Mouse (Mus musculus): Measurements from ENCODE around the gene Rnasel. TPM values are rescaled to one million over a fixed set of nuclear protein-coding genes. Genes with fewer than 3 reads are reported as not detected.

The Rnasel gene
- polyA plus RNA-seq, 1 experiment from 2014 or later: 16.2 TPM

GRCm38 (mm10) chr1:153775174-153775573 lies 25.9 kb downstream of the Rnasel start:
- H3K9me3 ChIP-seq: no peaks in the 10 kb centered on the region
- no peak overlapping the region for H3K9ac ChIP-seq
- no peak overlapping the region for H3K4me2 ChIP-seq
- H3K4me1 ChIP-seq: 0 out of 2 replicates have a peak, but pooled peaks cover 4% of the 10 kb centered on the region
- H3K27ac ChIP-seq: no peak overlapping the region
- no peak for ATAC-seq (ENCODE audit: insufficient number of reproducible peaks, insufficient read depth, low FRiP score, low TSS enrichment, low read depth)
- 57% methylated on average over 6 of the region's 6 CpGs for WGBS
- no peak overlapping the region for H3K4me3 ChIP-seq
- no peaks in the 10 kb centered on the region for H3K36me3 ChIP-seq
- no peaks in the 10 kb centered on the region for H3K27me3 ChIP-seq

GRCm38 (mm10) chr1:153776257-153776656 lies 27.0 kb downstream of the Rnasel start:
- ATAC-seq (ENCODE audit: insufficient number of reproducible peaks, insufficient read depth, low FRiP score, low TSS enrichment, low read depth): no peak
- 84% methylated on average over 7 of the region's 7 CpGs for WGBS
- Histone ChIP-seq H3K9me3 (no peaks in the 10 kb centered on the region), H3K27me3 (no peaks in the 10 kb centered on the region), H3K4me1 (0 out of 2 replicates have a peak, but pooled peaks cover 4% of the 10 kb centered on the region), H3K36me3 (no peaks in the 10 kb centered on the region), H3K27ac (no peak overlapping the region), H3K9ac (no peak overlapping the region), H3K4me3 (no peak overlapping the region), H3K4me2 (no peak overlapping the region)

- Histone ChIP-seq H3K36me3 (no peaks in the 10 kb centered on the region), H3K4me1 (0 out of 2 replicates have a peak, but pooled peaks cover 4% of the 10 kb centered on the region), H3K27ac (no peak overlapping the region), H3K4me3 (no peak overlapping the region), H3K9me3 (no peaks in the 10 kb centered on the region), H3K27me3 (no peaks in the 10 kb centered on the region), H3K9ac (no peak overlapping the region), H3K4me2 (no peak overlapping the region)
- no peak for ATAC-seq (ENCODE audit: insufficient number of reproducible peaks, insufficient read depth, low FRiP score, low TSS enrichment, low read depth)
- WGBS: 89% methylated on average over 10 of the region's 10 CpGs
These were observed 29.0 kb downstream of the Rnasel start for GRCm38 (mm10) chr1:153778205-153778604.

- H3K9ac ChIP-seq: no peak overlapping the region
- no peak overlapping the region for H3K27ac ChIP-seq
- no peaks in the 10 kb centered on the region for H3K27me3 ChIP-seq
- H3K9me3 ChIP-seq: peaks cover 5% of the 10 kb centered on the region; the same call in 1 of the 2 replicates
- ATAC-seq (ENCODE audit: insufficient number of reproducible peaks, insufficient read depth, low FRiP score, low TSS enrichment, low read depth): no peak
- no peak overlapping the region for H3K4me2 ChIP-seq
- no peaks in the 10 kb centered on the region for H3K4me1 ChIP-seq
- 29% methylated on average over 1 of the region's 1 CpGs for WGBS
- no peaks in the 10 kb centered on the region for H3K36me3 ChIP-seq
- H3K4me3 ChIP-seq: no peak overlapping the region
These were observed 34.1 kb downstream of the Rnasel start for GRCm38 (mm10) chr1:153783339-153783738.

- Histone ChIP-seq H3K9ac (no peak overlapping the region), H3K4me1 (no peaks in the 10 kb centered on the region), H3K36me3 (no peaks in the 10 kb centered on the region), H3K27ac (no peak overlapping the region), H3K4me2 (no peak overlapping the region), H3K4me3 (no peak overlapping the region), H3K9me3 (peaks cover 5% of the 10 kb centered on the region; the same call in 1 of the 2 replicates), H3K27me3 (no peaks in the 10 kb centered on the region)
- no peak for ATAC-seq (ENCODE audit: insufficient number of reproducible peaks, insufficient read depth, low FRiP score, low TSS enrichment, low read depth)
- WGBS: 63% methylated on average over 4 of the region's 4 CpGs
These were observed 36.4 kb downstream of the Rnasel start for GRCm38 (mm10) chr1:153785608-153786007.

- no peak overlapping the region for H3K27ac ChIP-seq
- no peak overlapping the region for H3K9ac ChIP-seq
- H3K9me3 ChIP-seq: no peaks in the 10 kb centered on the region
- WGBS: 52% methylated on average over 2 of the region's 2 CpGs
- no peaks in the 10 kb centered on the region for H3K36me3 ChIP-seq
- H3K27me3 ChIP-seq: no peaks in the 10 kb centered on the region
- H3K4me2 ChIP-seq: no peak overlapping the region
- H3K4me3 ChIP-seq: no peak overlapping the region
- no peak for ATAC-seq (ENCODE audit: insufficient number of reproducible peaks, insufficient read depth, low FRiP score, low TSS enrichment, low read depth)
- H3K4me1 ChIP-seq: no peaks in the 10 kb centered on the region
These were observed 41.5 kb downstream of the Rnasel start for GRCm38 (mm10) chr1:153790708-153791107.

- Histone ChIP-seq H3K36me3 (no peaks in the 10 kb centered on the region), H3K9me3 (no peaks in the 10 kb centered on the region), H3K9ac (no peak overlapping the region), H3K4me1 (no peaks in the 10 kb centered on the region), H3K27ac (no peak overlapping the region), H3K4me3 (no peak overlapping the region), H3K27me3 (no peaks in the 10 kb centered on the region), H3K4me2 (no peak overlapping the region)
- no peak for ATAC-seq (ENCODE audit: insufficient number of reproducible peaks, insufficient read depth, low FRiP score, low TSS enrichment, low read depth)
- WGBS: 72% methylated on average over 3 of the region's 3 CpGs
These were observed 45.0 kb downstream of the Rnasel start for GRCm38 (mm10) chr1:153794241-153794640.

- H3K4me3 ChIP-seq: no peak overlapping the region
- H3K9ac ChIP-seq: no peak overlapping the region
- no peaks in the 10 kb centered on the region for H3K36me3 ChIP-seq
- no peak for ATAC-seq (ENCODE audit: insufficient number of reproducible peaks, insufficient read depth, low FRiP score, low TSS enrichment, low read depth)
- H3K27me3 ChIP-seq: no peaks in the 10 kb centered on the region
- H3K4me1 ChIP-seq: no peaks in the 10 kb centered on the region
- no peak overlapping the region for H3K27ac ChIP-seq
- no peak overlapping the region for H3K4me2 ChIP-seq
- WGBS: 84% methylated on average over 7 of the region's 7 CpGs
- H3K9me3 ChIP-seq: no peaks in the 10 kb centered on the region
These were observed 53.5 kb downstream of the Rnasel start for GRCm38 (mm10) chr1:153802691-153803090.

- H3K9me3 ChIP-seq: no peaks in the 10 kb centered on the region
- no peak for ATAC-seq (ENCODE audit: insufficient number of reproducible peaks, insufficient read depth, low FRiP score, low TSS enrichment, low read depth)
- no peaks in the 10 kb centered on the region for H3K4me1 ChIP-seq
- no peaks in the 10 kb centered on the region for H3K36me3 ChIP-seq
- no peak overlapping the region for H3K9ac ChIP-seq
- no peak overlapping the region for H3K4me2 ChIP-seq
- H3K4me3 ChIP-seq: no peak overlapping the region
- H3K27ac ChIP-seq: no peak overlapping the region
- no peaks in the 10 kb centered on the region for H3K27me3 ChIP-seq
- WGBS: 77% methylated on average over 8 of the region's 8 CpGs
These were observed 54.3 kb downstream of the Rnasel start for GRCm38 (mm10) chr1:153803530-153803929.

- no peak overlapping the region for H3K27ac ChIP-seq
- no peaks in the 10 kb centered on the region for H3K36me3 ChIP-seq
- H3K4me2 ChIP-seq: no peak overlapping the region; the same call in 1 of the 2 replicates
- no peaks in the 10 kb centered on the region for H3K4me1 ChIP-seq
- no peaks in the 10 kb centered on the region for H3K27me3 ChIP-seq
- 51% methylated on average over 13 of the region's 13 CpGs for whole genome bisulfite sequencing
- H3K9ac ChIP-seq: no peak overlapping the region
- H3K4me3 ChIP-seq: no peak overlapping the region
- no peak for ATAC-seq (ENCODE audit: insufficient number of reproducible peaks, insufficient read depth, low FRiP score, low TSS enrichment, low read depth)
- no peaks in the 10 kb centered on the region for H3K9me3 ChIP-seq
These were observed 58.3 kb downstream of the Rnasel start for GRCm38 (mm10) chr1:153807390-153807993.

All from embryonic facial prominence, embryonic 13.5 days (tissue).